ENCODE assay signal across 24 mouse cellular contexts in genomic region chr16:11967579-11967978, GRCm38 (mm10). TPM values are rescaled to one million over a fixed set of nuclear protein-coding genes. Genes with fewer than 3 reads are reported as not detected.
DNase-seq lines count a peak whose midpoint lies in the region; ATAC-seq and TF ChIP-seq lines count a peak whose summit lies in the region.
"Had no signal": no experiment of that assay in that cellular context is flagged by ENCODE, and none has a peak within 500 bp of the region (broad histone marks: within the 10 kb centered on the region; RNA-seq: fewer than 3 reads in every experiment).

No protein-coding gene starts in this region.

- no peak overlapping the region for H3K27ac ChIP-seq in left cerebral cortex, adult 2 months
- no peak overlapping the region for H3K27ac ChIP-seq in testis, adult 2 months (ENCODE audit: control insufficient read depth, insufficient read depth, low read depth, low read length)
- H3K27ac ChIP-seq in stomach, postnatal 0 days (replicated peaks), result no peak overlapping the region
- H3K27ac ChIP-seq: embryonic facial prominence, embryonic 13.5 days; forebrain, embryonic 15.5 days; hindbrain, embryonic 13.5 days; kidney, postnatal 0 days; midbrain, embryonic 13.5 days had no signal

- H3K9ac ChIP-seq in stomach, postnatal 0 days (ENCODE audit: low read length), result no peak overlapping the region
- H3K9ac ChIP-seq: embryonic facial prominence, embryonic 13.5 days; forebrain, embryonic 15.5 days; heart, embryonic 12.5 days; hindbrain, embryonic 13.5 days; midbrain, embryonic 13.5 days had no signal

- no peaks in the 10 kb centered on the region for H3K36me3 ChIP-seq in testis, adult 2 months (ENCODE audit: control insufficient read depth, insufficient read depth, low read length)
- H3K36me3 ChIP-seq in stomach, postnatal 0 days (ENCODE audit: control insufficient read depth, insufficient read depth, low read length), result no peaks in the 10 kb centered on the region
- H3K36me3 ChIP-seq: embryonic facial prominence, embryonic 13.5 days; forebrain, embryonic 15.5 days; heart, embryonic 12.5 days; hindbrain, embryonic 13.5 days; midbrain, embryonic 13.5 days had no signal

- no peak for TF ChIP-seq EP300 in stomach, postnatal 0 days (optimal IDR thresholded peaks at IDR 0.05)

- TF ChIP-seq POLR2A in testis, adult 2 months (IDR thresholded peaks at IDR 0.05; ENCODE audit: control insufficient read depth, low read depth, low read length), result no peak

- no peaks in the 10 kb centered on the region for H3K4me1 ChIP-seq in testis, adult 2 months (ENCODE audit: control insufficient read depth, insufficient read depth, low read length)
- no peaks in the 10 kb centered on the region for H3K4me1 ChIP-seq in stomach, postnatal 0 days (replicated peaks; ENCODE audit: control insufficient read depth, insufficient read depth)
- H3K4me1 ChIP-seq: embryonic facial prominence, embryonic 13.5 days; forebrain, embryonic 15.5 days; heart, embryonic 12.5 days; hindbrain, embryonic 13.5 days; midbrain, embryonic 13.5 days had no signal

- no peak overlapping the region for H3K4me2 ChIP-seq in stomach, postnatal 0 days (replicated peaks; ENCODE audit: low read depth)
- H3K4me2 ChIP-seq: embryonic facial prominence, embryonic 13.5 days; forebrain, embryonic 15.5 days; heart, embryonic 12.5 days; hindbrain, embryonic 13.5 days; midbrain, embryonic 13.5 days had no signal

- H3K9me3 ChIP-seq in stomach, postnatal 0 days (ENCODE audit: control insufficient read depth, low read length), result no peaks in the 10 kb centered on the region
- H3K9me3 ChIP-seq: forebrain, embryonic 15.5 days; hindbrain, embryonic 13.5 days had no signal

- ATAC-seq in stomach, postnatal 0 days (ENCODE audit: low FRiP score, low TSS enrichment), result no peak
- ATAC-seq: activated CD4-positive, CD25-positive, alpha-beta regulatory T cell, adult 4 months; forebrain, embryonic 15.5 days; intestine, embryonic 16.5 days; midbrain, embryonic 13.5 days had no signal

- H3K27me3 ChIP-seq in testis, adult 2 months (ENCODE audit: control insufficient read depth, insufficient read depth, low read length), result no peaks in the 10 kb centered on the region
- H3K27me3 ChIP-seq in stomach, postnatal 0 days (ENCODE audit: control insufficient read depth, insufficient read depth, low read length), result no peaks in the 10 kb centered on the region
- H3K27me3 ChIP-seq: embryonic facial prominence, embryonic 13.5 days; forebrain, embryonic 15.5 days; heart, embryonic 12.5 days; hindbrain, embryonic 13.5 days; midbrain, embryonic 13.5 days had no signal

- no peak overlapping the region for H3K4me3 ChIP-seq in left cerebral cortex, adult 2 months
- no peak overlapping the region for H3K4me3 ChIP-seq in testis, adult 2 months (ENCODE audit: control insufficient read depth, low read depth, low read length)
- no peak overlapping the region for H3K4me3 ChIP-seq in stomach, postnatal 0 days (ENCODE audit: low read depth, low read length)
- H3K4me3 ChIP-seq: embryonic facial prominence, embryonic 13.5 days; forebrain, embryonic 15.5 days; heart, embryonic 12.5 days; hindbrain, embryonic 13.5 days; midbrain, embryonic 13.5 days; myocyte had no signal

- DNase-seq in left cerebral cortex, adult 2 months (ENCODE audit: extremely low spot score in 1 of 2, low spot score in 2 of 2), result no peak
- DNase-seq in left cerebral cortex, postnatal 14 days (ENCODE audit: low spot score in 2 of 2), result no peak
- DNase-seq in testis, postnatal 10 days (ENCODE audit: low spot score), result no peak
- DNase-seq in MEL-GATA-1-ER (ENCODE audit: extremely low read depth, low read depth), result peak; percentile 18
- DNase-seq in stomach, postnatal 0 days (ENCODE audit: low spot score), result no peak
- no peak for DNase-seq in gastrocnemius, postnatal 25 days
- DNase-seq: adrenal gland, postnatal 10 days; cerebellum, adult 11 months; cerebellum, postnatal 10 days; heart, postnatal 14 days; layer of hippocampus, postnatal 36 days; right cerebral cortex, postnatal 25 days; thymus, postnatal 25 days had no signal

- peak; percentile 1; the same call in 1 of the 2 replicates for TF ChIP-seq CTCF in left cerebral cortex, adult 2 months (IDR thresholded peaks at IDR 0.05)
- TF ChIP-seq CTCF in testis, adult 2 months (IDR thresholded peaks at IDR 0.05; ENCODE audit: control insufficient read depth, insufficient read depth, insufficient replicate concordance, low read depth, low read length), result peak; percentile 35; the same call in 1 of the 2 replicates
- peak; percentile 29 for TF ChIP-seq CTCF in stomach, postnatal 0 days (IDR thresholded peaks at IDR 0.05; ENCODE audit: low read depth)

- intact Hi-C loops in left cerebral cortex, adult 2 months (cut with DNase I), result no loop called here
- intact Hi-C loops in left cerebral cortex, postnatal 14 days (cut with DNase I), result no loop called here

- 66% methylated on average over 2 of the region's 2 CpGs for WGBS in stomach, postnatal 0 days

RNA-seq across cellular contexts. Expression of gene Shisa9, which starts 16.3 kb away (rescaled TPM):
- 10 to 100 TPM; 53.2 to 61.6 TPM for total RNA-seq in left cerebral cortex, adult 2 months (2021)
- total RNA-seq in left cerebral cortex, postnatal 14 days (2021), result 10 to 100 TPM; 64.3 to 68.5 TPM
- 0.18 and 0.23 TPM in 2 replicates for polyA plus RNA-seq in testis, adult 2 months (2012; rRNA removed)
- 0.22 and 0.64 TPM in 2 replicates for polyA plus RNA-seq in stomach, postnatal 0 days (2015; fragmentation: Nextera tagmentation; extraction: Ambion mirVana)
- total RNA-seq in gastrocnemius, postnatal 25 days (2021), result not detected
- total RNA-seq: megakaryocyte, adult 5-6 weeks had no signal
- polyA plus RNA-seq: activated CD4-positive, CD25-positive, alpha-beta regulatory T cell, adult 4 months; myocyte had no signal

RNA-seq across cellular contexts. Expression of gene Cpped1, which starts 58.3 kb away (rescaled TPM):
- 10 to 100 TPM; 35.8 to 38.5 TPM for total RNA-seq in left cerebral cortex, adult 2 months (2021)
- 10 to 100 TPM; 35.5 to 36.9 TPM for total RNA-seq in left cerebral cortex, postnatal 14 days (2021)
- 4.4 and 5.7 TPM in 2 replicates for polyA plus RNA-seq in testis, adult 2 months (2012; rRNA removed)
- polyA plus RNA-seq in stomach, postnatal 0 days (2015; fragmentation: Nextera tagmentation; extraction: Ambion mirVana), result 16.0 and 21.1 TPM in 2 replicates
- total RNA-seq in gastrocnemius, postnatal 25 days (2021), result 10 to 100 TPM; 29.5 to 33.1 TPM

Comparison
In these comparisons a context has a peak if more than half of its experiments do, and no peak if none do; other contexts are left out.
1. RNA of gene Shisa9, which starts 16.3 kb away (total RNA-seq): 64.3 to 68.5 TPM in left cerebral cortex, postnatal 14 days and 53.2 to 61.6 TPM in left cerebral cortex, adult 2 months; not detected in gastrocnemius, postnatal 25 days; every median in the first group is over 10 times any median in the second.
2. Peak in every context shown above with its lines, with median percentiles within 50 percentile points of each other: CTCF ChIP-seq.